Mouse (Mus musculus) forebrain, embryonic 13.5 days (tissue): ENCODE data around the gene Olfr44. TPM values are rescaled to one million over a fixed set of nuclear protein-coding genes. Genes with fewer than 3 reads are reported as not detected.

Experiments
- ATAC-seq: fragments of 200-750 bp; cut with Nextera tagmentation; 2 replicates; pipeline ENCODE4 v1.8.0; 2017
- H3K27ac ChIP-seq: fragments of 300-500 bp; sonication (generic); 2 replicates; pipeline ENCODE4 v1.5.1; 2015; ENCODE audit warnings: inconsistent platforms, mild to moderate bottlenecking, moderate library complexity
- H3K27me3 ChIP-seq: fragments of 300-500 bp; sonication (generic); 2 replicates; pipeline ENCODE4 v1.6.1; 2015; ENCODE audit warnings: mild to moderate bottlenecking, inconsistent platforms
- H3K36me3 ChIP-seq: fragments of 300-500 bp; sonication (generic); 2 replicates; pipeline ENCODE4 v1.6.1; 2015; ENCODE audit warnings: mild to moderate bottlenecking, inconsistent platforms; ENCODE audit not compliant: poor library complexity, severe bottlenecking
- H3K4me1 ChIP-seq: fragments of 300-500 bp; sonication (generic); 2 replicates; pipeline ENCODE4 v1.6.1; 2015; ENCODE audit warnings: inconsistent platforms
- H3K4me2 ChIP-seq: fragments of 300-500 bp; sonication (generic); 2 replicates; pipeline ENCODE4 v1.6.1; 2015; ENCODE audit warnings: inconsistent platforms, mild to moderate bottlenecking, moderate library complexity
- H3K4me3 ChIP-seq: fragments of 300-500 bp; sonication (generic); 2 replicates; pipeline ENCODE4 v1.5.1; 2015; ENCODE audit warnings: mild to moderate bottlenecking, inconsistent platforms
- H3K9ac ChIP-seq: fragments of 300-500 bp; sonication (generic); 2 replicates; pipeline ENCODE4 v1.6.1; 2015; ENCODE audit warnings: mild to moderate bottlenecking, inconsistent platforms
- H3K9me3 ChIP-seq: fragments of 300-500 bp; sonication (generic); replicated peaks from 2 replicates; pipeline ENCODE4 v1.6.1; 2016; ENCODE audit warnings: inconsistent platforms
- WGBS: fragments of 180-500 bp; shearing (Covaris S2); methylation state at CpG from one replicate; pipeline ENCODE4 v1.1.7; 2015; 5-methylcytosine and 5-hydroxymethylcytosine counted together
- polyA plus RNA-seq: library from polyadenylated mRNA; unstranded; fragments of >200 nt; fragmentation: Nextera tagmentation; extraction: Ambion mirVana; gene quantifications from 2 replicates; pipeline ENCODE4 v1.2.1, GENCODE M21; 2015

Gene Olfr44
- polyA plus RNA-seq: not detected in 2 replicates

DNA sequence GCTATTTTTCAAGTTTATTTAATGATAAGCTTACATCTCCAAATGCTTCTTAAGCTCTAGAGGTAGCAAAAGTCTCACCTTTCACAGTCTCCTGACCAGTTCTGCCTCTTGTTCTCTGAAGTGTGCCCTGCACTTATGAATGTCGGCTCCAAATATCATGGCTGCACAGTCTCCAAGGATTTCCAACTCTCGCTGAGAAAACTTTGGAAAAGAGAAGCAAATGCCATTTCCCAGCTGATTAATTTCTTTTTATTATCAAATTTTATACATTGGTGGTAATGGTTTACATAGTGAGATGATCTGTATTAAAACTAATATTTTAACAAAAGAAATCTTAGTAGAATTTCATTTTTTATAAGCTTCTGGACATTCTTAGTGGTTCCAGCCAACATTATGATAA, at the start of gene Olfr44:
TSS of gene Olfr44 (minus strand) at position 101 of the 400 bp plus-strand sequence.
- H3K36me3 ChIP-seq: no peaks in the 10 kb centered on the region
- WGBS: 93% methylated on average over 2 of the region's 2 CpGs
- H3K4me2 ChIP-seq: no peak within 1 kb of the TSS
- no peak for ATAC-seq
- no peaks in the 10 kb centered on the region for H3K4me1 ChIP-seq
- H3K9ac ChIP-seq: no peak within 1 kb of the TSS
- H3K9me3 ChIP-seq: no peaks in the 10 kb centered on the region
- no peaks in the 10 kb centered on the region for H3K27me3 ChIP-seq
- no peak within 1 kb of the TSS for H3K4me3 ChIP-seq
- H3K27ac ChIP-seq: no peak within 1 kb of the TSS

GRCm38 (mm10) chr9:39523616-39524285, 30.0 kb upstream of the Olfr44 start:
- Histone ChIP-seq H3K4me2 (no peak overlapping the region), H3K27ac (no peak overlapping the region), H3K9me3 (no peaks in the 10 kb centered on the region), H3K36me3 (no peaks in the 10 kb centered on the region), H3K4me3 (no peak overlapping the region), H3K27me3 (no peaks in the 10 kb centered on the region), H3K4me1 (no peaks in the 10 kb centered on the region), H3K9ac (no peak overlapping the region)
- WGBS: 82% methylated on average over 1 of the region's 1 CpGs
- no peak for ATAC-seq

DNA sequence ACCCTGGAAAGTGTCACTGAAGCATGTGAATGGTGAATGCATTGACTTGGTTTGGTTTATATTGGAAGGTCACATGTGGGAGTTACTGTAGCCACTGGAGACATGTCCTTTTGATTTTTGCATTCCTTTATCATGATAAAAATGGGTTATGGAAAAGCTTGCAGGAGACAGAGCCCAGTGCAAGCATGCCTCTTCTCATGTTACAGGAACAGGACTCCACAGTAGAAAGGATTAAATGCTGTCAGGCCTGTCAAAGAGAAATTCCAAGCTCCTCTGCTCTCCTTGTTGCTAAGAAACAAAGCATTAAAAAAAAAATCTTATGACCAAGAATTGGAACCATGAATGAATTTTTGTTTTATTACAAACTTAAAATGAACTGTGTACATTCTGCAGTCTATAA, 24.8 kb upstream of the Olfr44 start:
- Histone ChIP-seq H3K27me3 (no peaks in the 10 kb centered on the region), H3K4me2 (no peak overlapping the region), H3K9me3 (no peaks in the 10 kb centered on the region), H3K36me3 (no peaks in the 10 kb centered on the region), H3K27ac (no peak overlapping the region), H3K4me3 (no peak overlapping the region), H3K9ac (no peak overlapping the region), H3K4me1 (no peaks in the 10 kb centered on the region)
- ATAC-seq: no peak

GRCm38 (mm10) chr9:39515531-39515930, 21.7 kb upstream of the Olfr44 start, which contains the start of gene Olfr957:
Gene Olfr957, minus strand, starts transcription at chr9:39515809.
- no peak within 1 kb of the TSS for H3K4me3 ChIP-seq

DNA sequence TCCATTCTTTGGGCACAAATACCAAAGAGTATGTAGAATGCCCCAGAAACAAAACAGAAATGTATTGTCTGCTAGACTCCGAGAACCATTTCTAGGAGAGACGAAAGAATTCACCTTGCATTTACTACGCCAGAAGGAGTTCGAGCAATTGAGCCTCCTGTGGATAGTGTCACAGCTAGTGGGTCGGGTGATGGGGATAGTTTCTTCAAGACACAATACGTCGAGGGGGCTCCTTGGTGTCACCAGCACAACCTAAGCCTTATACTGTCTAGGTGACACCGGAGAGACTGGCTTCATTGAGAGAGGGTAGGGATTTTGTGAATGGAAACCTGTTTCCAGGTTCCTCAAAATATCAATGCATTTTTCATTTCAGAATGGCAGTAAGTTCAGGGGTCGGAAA, 15.6 kb upstream of the Olfr44 start:
- Histone ChIP-seq H3K27me3 (no peaks in the 10 kb centered on the region), H3K4me3 (no peak overlapping the region), H3K27ac (no peak overlapping the region), H3K9ac (no peak overlapping the region), H3K4me1 (no peaks in the 10 kb centered on the region), H3K9me3 (no peaks in the 10 kb centered on the region), H3K36me3 (no peaks in the 10 kb centered on the region), H3K4me2 (no peak overlapping the region)
- ATAC-seq: peak; percentile 41
- 82% methylated on average over 9 of the region's 9 CpGs for WGBS

More at GRCm38 (mm10) chr9:39515531-39515930, 21.7 kb upstream of the Olfr44 start, which contains the start of gene Olfr957:
- ATAC-seq: no peak
- no peaks in the 10 kb centered on the region for H3K36me3 ChIP-seq
- no peak within 1 kb of the TSS for H3K27ac ChIP-seq
- no peaks in the 10 kb centered on the region for H3K27me3 ChIP-seq
- 81% methylated on average over 3 of the region's 3 CpGs for WGBS
- no peak within 1 kb of the TSS for H3K9ac ChIP-seq
- no peaks in the 10 kb centered on the region for H3K4me1 ChIP-seq
- no peak within 1 kb of the TSS for H3K4me2 ChIP-seq
- H3K9me3 ChIP-seq: no peaks in the 10 kb centered on the region

DNA sequence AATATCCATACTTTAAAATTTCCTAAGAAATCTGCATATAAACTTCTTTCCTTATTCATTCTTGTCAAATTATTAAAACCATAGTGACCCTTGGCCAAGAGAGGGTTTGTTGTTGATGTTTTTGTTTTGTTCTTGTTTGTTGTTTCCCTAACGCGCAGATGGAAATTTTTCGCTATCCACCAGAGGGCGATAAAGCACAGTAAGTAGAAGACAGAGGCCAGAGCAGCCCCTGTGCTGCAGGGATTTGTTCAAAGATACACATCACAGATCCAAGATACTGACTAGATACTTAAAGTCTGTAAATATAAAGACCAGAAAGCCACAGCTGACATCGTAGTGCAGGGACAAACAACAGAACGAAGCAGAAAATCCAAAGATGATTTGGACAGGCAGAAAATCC, 15.2 kb upstream of the Olfr44 start:
- 15% methylated on average over 6 of the region's 6 CpGs for WGBS
- Histone ChIP-seq H3K27me3 (no peaks in the 10 kb centered on the region), H3K4me1 (no peaks in the 10 kb centered on the region), H3K27ac (no peak overlapping the region), H3K4me2 (no peak overlapping the region), H3K9me3 (no peaks in the 10 kb centered on the region), H3K9ac (no peak overlapping the region), H3K36me3 (no peaks in the 10 kb centered on the region), H3K4me3 (no peak overlapping the region)
- peak; percentile 83 for ATAC-seq

DNA sequence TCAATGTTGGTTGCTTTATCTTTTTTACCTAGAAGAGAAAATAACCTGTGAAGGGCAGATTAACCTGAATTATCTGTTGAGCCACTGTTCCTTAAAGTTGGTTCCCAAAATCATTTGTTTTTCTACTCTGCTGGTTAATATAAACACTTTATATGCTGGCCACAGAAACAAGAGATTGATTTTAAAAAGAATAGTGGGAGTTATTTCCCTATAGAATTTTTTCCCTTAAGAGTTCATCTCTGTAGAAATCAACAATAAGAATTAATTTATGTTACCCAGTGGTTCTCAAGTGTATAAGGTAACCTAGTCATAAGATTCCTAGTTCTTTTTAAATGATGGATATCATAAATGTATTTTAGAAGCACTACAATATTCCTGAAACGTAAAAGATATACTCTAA, 22.0 kb downstream of the Olfr44 start, which contains the start of gene Olfr955:
TSS of gene Olfr955 (minus strand) at position 101 of the 400 bp plus-strand sequence.
- no peak within 1 kb of the TSS for H3K27ac ChIP-seq
- no peak within 1 kb of the TSS for H3K4me2 ChIP-seq
- ATAC-seq: no peak
- no peaks in the 10 kb centered on the region for H3K9me3 ChIP-seq
- no peak within 1 kb of the TSS for H3K4me3 ChIP-seq
- H3K9ac ChIP-seq: no peak within 1 kb of the TSS
- 59% methylated on average over 1 of the region's 1 CpGs for WGBS
- H3K27me3 ChIP-seq: no peaks in the 10 kb centered on the region
- H3K4me1 ChIP-seq: no peaks in the 10 kb centered on the region
- H3K36me3 ChIP-seq: no peaks in the 10 kb centered on the region

DNA sequence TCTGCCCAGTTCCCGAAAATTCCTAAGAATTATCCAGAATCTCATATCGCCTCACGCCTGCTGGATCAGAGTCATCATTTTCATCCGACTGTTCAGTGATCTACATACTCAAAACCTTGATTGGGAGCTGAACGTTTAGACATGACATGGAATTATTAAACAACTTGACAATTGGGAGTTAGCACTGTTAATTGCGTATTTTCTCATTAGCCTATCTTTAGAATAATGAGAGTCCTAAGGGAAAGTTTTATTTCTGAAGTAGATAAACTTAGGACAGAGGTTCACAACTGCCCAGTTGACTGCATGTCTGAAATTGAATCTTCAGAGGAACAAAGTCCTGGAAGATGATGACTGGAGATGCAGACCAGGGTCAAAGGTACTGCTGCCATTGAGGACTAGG, 37.4 kb downstream of the Olfr44 start, which contains the start of gene Olfr954:
TSS of gene Olfr954 (plus strand) at position 301 of the 400 bp plus-strand sequence.
- H3K9me3 ChIP-seq: no peaks in the 10 kb centered on the region
- 87% methylated on average over 6 of the region's 6 CpGs for WGBS
- H3K36me3 ChIP-seq: no peaks in the 10 kb centered on the region
- ATAC-seq: no peak
- H3K27ac ChIP-seq: no peak within 1 kb of the TSS
- no peaks in the 10 kb centered on the region for H3K4me1 ChIP-seq
- no peak within 1 kb of the TSS for H3K4me3 ChIP-seq
- H3K4me2 ChIP-seq: no peak within 1 kb of the TSS
- no peak within 1 kb of the TSS for H3K9ac ChIP-seq
- H3K27me3 ChIP-seq: no peaks in the 10 kb centered on the region

Other genes starting within 250 kb of the Olfr44 start
- not detected in 2 replicates for gene Olfr1537, start 244.0 kb downstream of the Olfr44 start, polyA plus RNA-seq
- not detected in 2 replicates for gene Olfr945, start 217.2 kb downstream of the Olfr44 start, polyA plus RNA-seq
- not detected in 2 replicates for gene Olfr948, start 167.9 kb downstream of the Olfr44 start, polyA plus RNA-seq
- gene Olfr951, start 106.6 kb downstream of the Olfr44 start, polyA plus RNA-seq: not detected in 2 replicates
- not detected in 2 replicates for gene Olfr952, start 66.8 kb downstream of the Olfr44 start, polyA plus RNA-seq
- not detected in 2 replicates for gene Olfr954, start 37.3 kb downstream of the Olfr44 start, polyA plus RNA-seq
- not detected in 2 replicates for gene Olfr955, start 22.1 kb downstream of the Olfr44 start, polyA plus RNA-seq
- gene Olfr957, start 21.8 kb upstream of the Olfr44 start, polyA plus RNA-seq: not detected in 2 replicates
- gene Olfr958, start 60.1 kb upstream of the Olfr44 start, polyA plus RNA-seq: not detected in 2 replicates
- not detected in 2 replicates for gene Olfr959, start 81.6 kb upstream of the Olfr44 start, polyA plus RNA-seq
- 19.8 and 32.4 TPM in 2 replicates for gene AW551984, start 110.4 kb upstream of the Olfr44 start, polyA plus RNA-seq
- gene Olfr148, start 116.7 kb upstream of the Olfr44 start, polyA plus RNA-seq: not detected in 2 replicates
- not detected in 2 replicates for gene Olfr960, start 127.4 kb upstream of the Olfr44 start, polyA plus RNA-seq
- gene Olfr961, start 151.1 kb upstream of the Olfr44 start, polyA plus RNA-seq: not detected in 2 replicates
- gene Olfr963, start 173.2 kb upstream of the Olfr44 start, polyA plus RNA-seq: not detected in 2 replicates
- not detected in 2 replicates for gene Olfr149, start 213.1 kb upstream of the Olfr44 start, polyA plus RNA-seq
- not detected in 2 replicates for gene Olfr965, start 217.4 kb upstream of the Olfr44 start, polyA plus RNA-seq
- not detected in 2 replicates for gene Olfr150, start 237.0 kb upstream of the Olfr44 start, polyA plus RNA-seq